Mouse (Mus musculus): ENCODE results near the gene Lrrc31.
A peak's percentile ranks its signal among the peaks of the same experiment; 100 is the strongest.

Lrrc31 gene

GRCm38 (mm10) chr3:30690976-30691375 is 8.7 kb downstream of the Lrrc31 start:
- no peak for DNase-seq (ENCODE audit: low spot score)

GRCm38 (mm10) chr3:30687216-30687615 is 12.4 kb downstream of the Lrrc31 start:
- no peak for DNase-seq (ENCODE audit: low spot score)

GRCm38 (mm10) chr3:30683190-30683589 is 16.5 kb downstream of the Lrrc31 start:
- no peak for DNase-seq (ENCODE audit: low spot score)

GRCm38 (mm10) chr3:30658486-30658885 is 41.2 kb downstream of the Lrrc31 start:
- no peak for DNase-seq (ENCODE audit: low spot score)

GRCm38 (mm10) chr3:30655937-30656336 is 43.7 kb downstream of the Lrrc31 start:
- no peak for DNase-seq (ENCODE audit: low spot score)

GRCm38 (mm10) chr3:30650062-30650841 is 49.4 kb downstream of the Lrrc31 start:
- peak; percentile 5 for DNase-seq (ENCODE audit: low spot score)

GRCm38 (mm10) chr3:30648466-30648865 is 51.2 kb downstream of the Lrrc31 start:
- no peak for DNase-seq (ENCODE audit: low spot score)

GRCm38 (mm10) chr3:30647440-30648090 is 52.1 kb downstream of the Lrrc31 start, which contains the start of gene Lrrc34:
Lrrc34 (minus strand) TSS chr3:30647869.
- DNase-seq (ENCODE audit: low spot score), result peak; percentile 24

- no peak for DNase-seq (ENCODE audit: low spot score)
Measured at GRCm38 (mm10) chr3:30646761-30647160, 52.9 kb downstream of the Lrrc31 start.

GRCm38 (mm10) chr3:30644207-30644606 is 55.4 kb downstream of the Lrrc31 start, which contains the start of gene Lrriq4:
Lrriq4 (plus strand) TSS chr3:30644507.
- DNase-seq (ENCODE audit: low spot score), result no peak

- no peak for DNase-seq (ENCODE audit: low spot score)
Measured at GRCm38 (mm10) chr3:30635629-30636028, 64.0 kb downstream of the Lrrc31 start.

GRCm38 (mm10) chr3:30633681-30634080 is 66.0 kb downstream of the Lrrc31 start:
- DNase-seq (ENCODE audit: low spot score), result no peak

Measured in ovary, postnatal 14 days (tissue).